Mouse (Mus musculus) kidney, postnatal 0 days (tissue): ENCODE data around the gene Atp6v1g2. TPM values are rescaled to one million over a fixed set of nuclear protein-coding genes. Genes with fewer than 3 reads are reported as not detected.

Source experiments
- ATAC-seq: fragments of 200-750 bp; cut with Nextera tagmentation; replicated peaks from 2 replicates; pipeline ENCODE4 v1.8.0; 2017; ENCODE audit warnings: low read depth, moderate number of reproducible peaks, moderate TSS enrichment, moderate library complexity; ENCODE audit not compliant: low FRiP score
- DNase-seq: peaks from one replicate; pipeline ENCODE4 v3.0.0-alpha.2; 2016; ENCODE audit warnings: low spot score
- H3K27ac ChIP-seq: fragments of 300-500 bp; sonication (generic); 2 replicates; pipeline ENCODE4 v1.5.1; 2014; ENCODE audit warnings: mild to moderate bottlenecking
- H3K27me3 ChIP-seq: fragments of 300-500 bp; sonication (generic); 2 replicates; pipeline ENCODE4 v1.6.1; 2014; ENCODE audit warnings: low read length, mixed read lengths; ENCODE audit not compliant: insufficient read depth
- H3K36me3 ChIP-seq: fragments of 300-500 bp; sonication (generic); 2 replicates; pipeline ENCODE4 v1.6.1; 2014; ENCODE audit warnings: low read length, mixed read lengths; ENCODE audit not compliant: insufficient read depth
- H3K4me1 ChIP-seq: fragments of 300-500 bp; sonication (generic); replicated peaks from 2 replicates; pipeline ENCODE4 v1.6.1; 2014; ENCODE audit warnings: antibody characterized with exemption, low read length, mixed read lengths; ENCODE audit not compliant: insufficient read depth
- H3K4me2 ChIP-seq: fragments of 300-500 bp; sonication (generic); 2 replicates; pipeline ENCODE4 v1.6.1; 2014; ENCODE audit warnings: mild to moderate bottlenecking, low read length, moderate library complexity, mixed read lengths
- H3K4me3 ChIP-seq: fragments of 300-500 bp; sonication (generic); replicated peaks from 2 replicates; pipeline ENCODE4 v1.5.1; 2014; ENCODE audit warnings: low read depth, low read length
- H3K9ac ChIP-seq: fragments of 300-500 bp; sonication (generic); 2 replicates; pipeline ENCODE4 v1.6.1; 2014; ENCODE audit warnings: low read depth, low read length
- H3K9me3 ChIP-seq: fragments of 300-500 bp; sonication (generic); replicated peaks from 2 replicates; pipeline ENCODE4 v1.6.1; 2016; ENCODE audit warnings: low read length, inconsistent platforms, mixed read lengths
- CTCF ChIP-seq: IDR thresholded peaks from 2 replicates; pipeline ENCODE4 v1.5.1; 2016; ENCODE audit warnings: antibody characterized with exemption, low read depth, mild to moderate bottlenecking, moderate library complexity
- WGBS: fragments of 180-500 bp; shearing (Covaris S2); extraction: QIAGEN DNeasy Blood & Tissue Kit; methylation state at CpG from one replicate; pipeline ENCODE4 v1.1.7; 2014; 5-methylcytosine and 5-hydroxymethylcytosine counted together
- polyA plus RNA-seq: library from polyadenylated mRNA; unstranded; fragments of >200 nt; fragmentation: Nextera tagmentation; extraction: Ambion mirVana; gene quantifications from 2 replicates; pipeline ENCODE4 v1.2.1, GENCODE M21; 2015

Atp6v1g2 gene
- polyA plus RNA-seq: 6.6 and 6.7 TPM in 2 replicates

GRCm38 (mm10) chr17:35233114-35233980 is at the start of gene Atp6v1g2:
Gene Atp6v1g2, plus strand, starts transcription at chr17:35233660.
- DNase-seq (peak; percentile 62), ATAC-seq (no peak)
- Histone ChIP-seq H3K4me3 (peak within 1 kb of the TSS; percentile 56; the same call in 1 of the 2 replicates), H3K4me1 (peaks cover 20% of the 10 kb centered on the region), H3K36me3 (peaks cover 21% of the 10 kb centered on the region), H3K9me3 (no peaks in the 10 kb centered on the region), H3K27ac (peak within 1 kb of the TSS; percentile 94), H3K4me2 (peak within 1 kb of the TSS; percentile 78), H3K27me3 (no peaks in the 10 kb centered on the region), H3K9ac (0 out of 2 replicates have a peak within 1 kb of the TSS, but pooled peaks have one; percentile 85)
- WGBS: 50% methylated on average over 18 of the region's 18 CpGs
- TF ChIP-seq CTCF: no peak

GRCm38 (mm10) chr17:35185639-35186611 is 47.5 kb upstream of the Atp6v1g2 start:
- DNase-seq: peak; percentile 86
- no peaks in the 10 kb centered on the region for H3K27me3 ChIP-seq
- peak overlapping the region; percentile 59 for H3K4me2 ChIP-seq
- peak overlapping the region; percentile 51 for H3K9ac ChIP-seq
- H3K36me3 ChIP-seq: no peaks in the 10 kb centered on the region
- H3K27ac ChIP-seq: peak overlapping the region; percentile 72
- TF ChIP-seq CTCF: no peak
- peak overlapping the region; percentile 44 for H3K4me3 ChIP-seq
- no peaks in the 10 kb centered on the region for H3K9me3 ChIP-seq
- no peaks in the 10 kb centered on the region for H3K4me1 ChIP-seq
- WGBS: 2% methylated on average over 18 of the region's 18 CpGs
- peak; percentile 60 for ATAC-seq

GRCm38 (mm10) chr17:35186681-35187080 is 46.8 kb upstream of the Atp6v1g2 start:
- H3K27ac ChIP-seq: peak overlapping the region; percentile 72
- H3K9ac ChIP-seq: 0 out of 2 replicates have a peak overlapping the region, but pooled peaks have one; percentile 51
- DNase-seq: peak; percentile 46
- 1% methylated on average over 4 of the region's 4 CpGs for WGBS
- TF ChIP-seq CTCF: no peak
- H3K9me3 ChIP-seq: no peaks in the 10 kb centered on the region
- no peaks in the 10 kb centered on the region for H3K4me1 ChIP-seq
- peak overlapping the region; percentile 44 for H3K4me3 ChIP-seq
- peak overlapping the region; percentile 59 for H3K4me2 ChIP-seq
- H3K27me3 ChIP-seq: no peaks in the 10 kb centered on the region
- no peaks in the 10 kb centered on the region for H3K36me3 ChIP-seq
- ATAC-seq: peak; percentile 59; the same call in 1 of the 2 replicates

GRCm38 (mm10) chr17:35187345-35187744 is 46.1 kb upstream of the Atp6v1g2 start:
- no peaks in the 10 kb centered on the region for H3K36me3 ChIP-seq
- no peak overlapping the region for H3K4me2 ChIP-seq
- ATAC-seq: no peak
- no peak for TF ChIP-seq CTCF
- H3K27me3 ChIP-seq: no peaks in the 10 kb centered on the region
- no peaks in the 10 kb centered on the region for H3K9me3 ChIP-seq
- no peak overlapping the region for H3K27ac ChIP-seq
- no peak overlapping the region for H3K4me3 ChIP-seq
- H3K4me1 ChIP-seq: no peaks in the 10 kb centered on the region
- 61% methylated on average over 4 of the region's 4 CpGs for WGBS
- no peak for DNase-seq
- H3K9ac ChIP-seq: no peak overlapping the region

- Histone ChIP-seq H3K4me1 (no peaks in the 10 kb centered on the region), H3K27me3 (no peaks in the 10 kb centered on the region), H3K36me3 (no peaks in the 10 kb centered on the region), H3K9me3 (no peaks in the 10 kb centered on the region), H3K9ac (no peak within 1 kb of the TSS), H3K4me2 (no peak within 1 kb of the TSS), H3K4me3 (no peak within 1 kb of the TSS), H3K27ac (no peak within 1 kb of the TSS)
- 75% methylated on average over 7 of the region's 7 CpGs for WGBS
- no peak for TF ChIP-seq CTCF
- no peak for DNase-seq
- no peak for ATAC-seq
Observed at GRCm38 (mm10) chr17:35187959-35188610, 45.4 kb upstream of the Atp6v1g2 start, which contains the start of gene Lst1. Gene Lst1, minus strand, starts transcription at chr17:35188439.

GRCm38 (mm10) chr17:35189186-35189585 is 44.3 kb upstream of the Atp6v1g2 start:
- Histone ChIP-seq H3K4me1 (no peaks in the 10 kb centered on the region), H3K4me3 (no peak overlapping the region), H3K27me3 (no peaks in the 10 kb centered on the region), H3K36me3 (no peaks in the 10 kb centered on the region), H3K9me3 (no peaks in the 10 kb centered on the region), H3K4me2 (no peak overlapping the region), H3K27ac (no peak overlapping the region), H3K9ac (no peak overlapping the region)
- DNase-seq (no peak), ATAC-seq (no peak)
- TF ChIP-seq CTCF: no peak
- WGBS: 40% methylated on average over 1 of the region's 1 CpGs
